Mouse (Mus musculus) neural tube, embryonic 13.5 days (tissue): ENCODE results near the gene Cox4i1. TPM values are rescaled to one million over a fixed set of nuclear protein-coding genes. Genes with fewer than 3 reads are reported as not detected.

Experiments
- ATAC-seq: fragments of 200-750 bp; cut with Nextera tagmentation; 2 replicates; pipeline ENCODE4 v1.8.0; 2017; ENCODE audit warnings: low read depth, mild to moderate bottlenecking, moderate TSS enrichment, moderate library complexity
- H3K27ac ChIP-seq: fragments of 300-500 bp; sonication (generic); replicated peaks from 2 replicates; pipeline ENCODE4 v1.5.1; 2015; ENCODE audit warnings: moderate library complexity, mild to moderate bottlenecking, inconsistent platforms
- H3K27me3 ChIP-seq: fragments of 300-500 bp; sonication (generic); 2 replicates; pipeline ENCODE4 v1.6.1; 2015; ENCODE audit warnings: mild to moderate bottlenecking, inconsistent platforms
- H3K36me3 ChIP-seq: fragments of 300-500 bp; sonication (generic); 2 replicates; pipeline ENCODE4 v1.6.1; 2015; ENCODE audit warnings: mild to moderate bottlenecking, inconsistent platforms
- H3K4me1 ChIP-seq: fragments of 300-500 bp; sonication (generic); replicated peaks from 2 replicates; pipeline ENCODE4 v1.6.1; 2015; ENCODE audit warnings: inconsistent platforms
- H3K4me2 ChIP-seq: fragments of 300-500 bp; sonication (generic); 2 replicates; pipeline ENCODE4 v1.6.1; 2015; ENCODE audit warnings: inconsistent platforms, mild to moderate bottlenecking, moderate library complexity
- H3K4me3 ChIP-seq: fragments of 300-500 bp; sonication (generic); 2 replicates; pipeline ENCODE4 v1.5.1; 2015; ENCODE audit warnings: mild to moderate bottlenecking, inconsistent platforms
- H3K9ac ChIP-seq: fragments of 300-500 bp; sonication (generic); 2 replicates; pipeline ENCODE4 v1.6.1; 2015; ENCODE audit warnings: moderate library complexity, mild to moderate bottlenecking, inconsistent platforms
- H3K9me3 ChIP-seq: fragments of 300-500 bp; sonication (generic); 2 replicates; pipeline ENCODE4 v1.6.1; 2016; ENCODE audit warnings: inconsistent platforms
- WGBS: fragments of 180-500 bp; shearing (Covaris S2); methylation state at CpG from one replicate; pipeline ENCODE4 v1.1.7; 2015; 5-methylcytosine and 5-hydroxymethylcytosine counted together
- polyA plus RNA-seq: library from polyadenylated mRNA; unstranded; fragments of >200 nt; fragmentation: Nextera tagmentation; extraction: Ambion mirVana; gene quantifications from 2 replicates; pipeline ENCODE4 v1.2.1, GENCODE M21; 2015

Cox4i1 gene
- polyA plus RNA-seq, 1 experiment from 2014 or later: 1,233 TPM

DNA sequence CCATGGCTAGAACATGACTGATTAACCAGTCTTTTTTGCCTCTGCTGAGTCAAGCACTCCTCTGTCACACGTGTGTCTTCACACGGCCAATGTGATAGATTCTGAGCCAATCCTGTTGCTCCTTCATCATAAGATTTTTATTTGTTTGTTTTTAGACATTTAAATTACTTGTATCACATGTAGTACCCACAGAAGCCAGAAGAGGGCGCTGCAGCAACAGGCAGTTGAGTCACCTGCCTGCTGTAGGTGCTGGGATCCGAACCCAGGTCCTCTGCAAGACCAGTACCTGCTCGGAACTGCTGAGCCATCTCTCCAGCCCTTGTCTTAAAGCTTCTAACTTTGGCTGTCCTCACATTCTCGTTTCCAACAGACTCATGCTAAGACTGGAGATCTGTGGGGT is 55.0 kb downstream of the Cox4i1 start:
- no peak for ATAC-seq
- Histone ChIP-seq H3K27me3 (no peaks in the 10 kb centered on the region), H3K9me3 (no peaks in the 10 kb centered on the region), H3K9ac (no peak overlapping the region), H3K4me3 (no peak overlapping the region), H3K4me1 (no peaks in the 10 kb centered on the region), H3K36me3 (no peaks in the 10 kb centered on the region), H3K27ac (no peak overlapping the region), H3K4me2 (no peak overlapping the region)
- 71% methylated on average over 6 of the region's 6 CpGs for WGBS

Other genes starting within 250 kb of the Cox4i1 start
- gene Gins2, start 78.9 kb upstream of the Cox4i1 start, polyA plus RNA-seq: 20.1 and 21.5 TPM in 2 replicates
- gene 1190005I06Rik, start 20.6 kb upstream of the Cox4i1 start, polyA plus RNA-seq: 6.9 and 7.8 TPM in 2 replicates
- 5.5 and 7.3 TPM in 2 replicates for gene Gm27021, start 143 bp upstream of the Cox4i1 start, polyA plus RNA-seq
- gene Emc8, start 351 bp downstream of the Cox4i1 start, polyA plus RNA-seq: 147 and 149 TPM in 2 replicates
- gene Irf8, start 68.1 kb downstream of the Cox4i1 start, polyA plus RNA-seq: 4.1 and 4.9 TPM in 2 replicates